Mouse (Mus musculus) left cerebral cortex, adult 11 months (tissue): ENCODE measurements at regions not wholly inside any gene's neighbourhood (a gene's known extent, or its start where the extent isn't known, plus 50 kb on each side); places are given as distances from the start of the nearest gene placed in this dataset.
A peak's percentile ranks its signal among the peaks of the same experiment; 100 is the strongest.

Experiments used
- DNase-seq: peaks from one replicate; pipeline ENCODE4 v3.0.0; 2022; ENCODE audit warnings: low spot score

DNA sequence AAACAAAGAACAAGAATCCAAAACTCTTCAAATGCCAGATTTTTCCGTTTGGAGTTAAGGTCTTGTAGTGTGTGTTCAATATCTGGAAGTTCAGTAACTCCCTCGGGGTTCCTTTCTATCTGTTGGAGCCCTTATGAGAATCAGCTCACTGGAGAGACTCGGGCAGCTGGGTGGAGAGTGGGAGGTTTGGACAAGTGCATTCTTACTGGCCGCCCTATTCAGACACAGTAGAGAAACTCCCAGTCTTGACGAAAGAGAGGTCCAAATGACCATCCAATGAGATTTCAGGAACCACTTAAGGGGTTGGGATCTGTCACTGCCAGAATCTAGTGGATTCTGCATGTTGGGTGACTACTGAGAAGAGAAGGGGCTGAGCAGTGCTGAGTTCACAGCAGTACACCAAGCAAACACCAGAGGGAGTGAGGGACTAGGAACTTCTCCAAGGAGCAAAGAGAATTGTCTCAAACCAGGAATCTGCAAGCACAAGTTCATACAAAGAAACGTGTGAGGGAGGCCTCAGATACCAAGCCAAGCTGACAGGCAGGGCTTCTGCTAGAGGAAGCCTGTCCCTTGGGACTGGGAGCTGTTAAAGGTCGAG lies 310.0 kb upstream of the Magi2 start:
- DNase-seq, result peak; percentile 61

DNA sequence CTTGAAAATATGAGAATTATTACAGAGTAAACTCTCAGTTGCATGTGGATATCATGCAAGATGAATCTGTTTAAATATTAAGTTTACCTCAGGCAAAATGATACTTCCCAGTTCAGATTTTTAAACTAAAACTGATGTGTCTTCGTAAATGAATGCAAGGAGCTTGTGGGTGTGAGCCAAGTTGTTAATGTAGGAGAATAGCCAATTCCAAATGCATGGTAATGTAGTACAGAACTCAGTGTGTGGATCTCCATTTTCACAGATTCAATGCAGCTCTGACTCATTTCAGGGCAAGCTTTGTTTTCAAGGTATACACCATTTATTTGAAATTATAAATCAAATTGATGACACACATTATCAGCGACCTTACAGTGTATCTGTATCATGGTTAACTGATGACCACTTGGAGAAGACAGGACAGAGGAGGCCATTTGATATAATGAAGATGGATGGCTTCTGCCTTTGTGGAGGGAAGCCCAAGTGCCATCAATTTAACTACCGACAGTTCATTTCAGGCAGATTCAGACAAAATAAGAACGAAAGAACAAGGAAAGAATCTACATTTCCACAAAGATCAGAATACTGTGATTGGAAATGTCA lies 272.9 kb upstream of the Magi2 start:
- no peak for DNase-seq
